Mouse (Mus musculus) kidney, postnatal 25 days (tissue): ENCODE data around the gene Rab1a.
"Not testable (repeated sequence)": the region's sequence is repeated elsewhere in the genome, so short reads cannot be mapped to it uniquely, and the experiment has no call there.

Experiments
- DNase-seq, 2 experiments: peaks; one replicate each; pipeline ENCODE4 v3.0.0; 2021; ENCODE audit warnings: mixed read lengths in 2 of 2

The Rab1a gene

DNA sequence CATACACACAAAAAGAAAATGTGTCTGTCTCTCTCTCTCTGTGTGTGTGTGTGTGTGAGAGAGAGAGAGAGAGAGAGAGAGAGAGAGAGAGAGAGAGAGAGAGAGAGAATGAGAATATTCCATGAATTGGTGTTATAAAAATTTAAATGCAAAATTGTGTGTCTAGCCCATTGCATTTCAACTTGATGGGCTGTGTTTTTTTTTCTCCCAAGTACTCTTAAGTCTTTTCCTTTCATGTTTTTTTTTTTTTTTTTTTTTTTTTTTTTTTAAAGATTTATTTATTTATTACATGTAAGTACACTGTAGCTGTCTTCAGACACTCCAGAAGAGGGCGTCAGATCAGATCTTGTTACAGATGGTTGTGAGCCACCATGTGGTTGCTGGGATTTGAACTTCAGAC, 20.4 kb downstream of the Rab1a start:
- not testable (repeated sequence) for DNase-seq

DNA sequence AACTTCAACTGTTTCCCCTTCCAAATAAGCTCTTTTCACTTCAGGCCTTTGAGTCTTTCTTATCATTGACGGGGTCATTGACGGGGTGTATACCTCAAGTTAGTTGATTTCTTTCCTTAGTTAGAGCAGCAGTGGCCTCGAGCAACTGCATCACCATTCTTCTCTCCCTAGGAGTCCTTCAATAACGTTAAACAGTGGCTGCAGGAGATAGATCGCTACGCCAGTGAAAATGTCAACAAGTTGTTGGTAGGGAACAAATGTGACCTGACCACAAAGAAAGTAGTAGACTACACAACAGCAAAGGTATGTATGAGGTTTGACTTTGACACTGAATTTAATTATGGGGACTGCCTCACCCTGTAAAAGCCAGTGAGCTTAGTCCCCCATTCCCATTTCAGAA, 23.0 kb downstream of the Rab1a start:
- DNase-seq: no peak

GRCm38 (mm10) chr11:20225938-20226337, 24.7 kb downstream of the Rab1a start:
- DNase-seq: peak in 1 of 2 experiments; percentile 26

- no peak for DNase-seq
Observed at GRCm38 (mm10) chr11:20228666-20229065, 27.4 kb downstream of the Rab1a start.

DNA sequence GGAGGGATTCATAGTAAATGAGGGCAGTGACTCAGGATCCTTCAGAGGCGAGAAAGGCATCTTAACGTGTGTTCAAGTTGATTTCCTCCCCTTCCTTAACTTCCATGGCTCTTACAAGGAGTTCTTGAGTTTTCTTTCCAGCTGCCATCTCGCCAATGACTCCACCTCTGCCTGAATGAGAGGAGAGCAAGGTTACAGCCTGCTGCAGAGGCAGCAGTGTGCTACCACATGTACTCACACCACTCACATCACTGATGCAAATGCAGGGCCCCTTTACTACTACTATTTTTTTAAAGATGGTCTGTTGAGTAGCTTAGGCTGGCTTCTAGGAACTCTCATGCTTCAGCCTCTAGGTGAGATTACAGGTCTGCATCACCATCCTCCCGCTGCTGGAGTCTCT, 28.1 kb downstream of the Rab1a start:
- no peak for DNase-seq

- DNase-seq: no peak
Observed at GRCm38 (mm10) chr11:20230286-20230685, 29.1 kb downstream of the Rab1a start.

DNA sequence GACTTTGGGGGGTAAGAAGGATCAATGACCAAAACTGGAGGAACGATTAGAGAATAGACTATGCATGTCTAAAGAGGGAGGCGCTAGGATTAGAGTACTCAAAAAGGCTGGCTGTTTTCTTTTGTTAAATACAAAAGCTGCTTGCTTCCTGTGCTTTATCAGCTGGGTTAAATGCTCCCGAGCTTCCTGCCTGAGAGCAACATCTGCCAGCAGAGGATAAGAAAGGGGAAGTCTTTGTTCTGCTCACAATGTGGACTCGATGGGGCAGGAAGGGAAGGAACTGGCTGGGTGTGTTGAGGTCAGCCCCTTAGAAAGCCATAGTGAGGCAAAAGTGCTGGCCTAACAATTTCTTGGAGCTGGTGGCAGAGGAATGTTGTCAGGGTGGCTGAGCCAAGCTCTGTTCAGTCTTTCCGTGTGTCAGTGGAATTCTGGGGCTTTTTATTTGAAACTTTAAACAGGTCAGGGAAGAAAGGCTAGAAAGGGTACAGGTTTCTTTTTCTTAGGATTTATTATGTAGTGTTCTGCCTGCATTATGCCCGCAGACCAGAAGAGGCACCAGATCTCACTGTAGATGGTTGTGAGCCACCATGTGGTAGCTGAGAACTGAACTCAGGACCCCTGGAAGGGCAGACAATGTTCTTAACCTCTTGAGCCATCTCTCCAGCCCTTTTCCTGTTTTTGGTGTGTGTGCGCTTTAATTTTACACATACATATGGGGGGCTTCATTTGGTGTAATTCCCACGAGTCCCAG, 30.1 kb downstream of the Rab1a start:
- DNase-seq: peak; percentile 54 to 85

DNA sequence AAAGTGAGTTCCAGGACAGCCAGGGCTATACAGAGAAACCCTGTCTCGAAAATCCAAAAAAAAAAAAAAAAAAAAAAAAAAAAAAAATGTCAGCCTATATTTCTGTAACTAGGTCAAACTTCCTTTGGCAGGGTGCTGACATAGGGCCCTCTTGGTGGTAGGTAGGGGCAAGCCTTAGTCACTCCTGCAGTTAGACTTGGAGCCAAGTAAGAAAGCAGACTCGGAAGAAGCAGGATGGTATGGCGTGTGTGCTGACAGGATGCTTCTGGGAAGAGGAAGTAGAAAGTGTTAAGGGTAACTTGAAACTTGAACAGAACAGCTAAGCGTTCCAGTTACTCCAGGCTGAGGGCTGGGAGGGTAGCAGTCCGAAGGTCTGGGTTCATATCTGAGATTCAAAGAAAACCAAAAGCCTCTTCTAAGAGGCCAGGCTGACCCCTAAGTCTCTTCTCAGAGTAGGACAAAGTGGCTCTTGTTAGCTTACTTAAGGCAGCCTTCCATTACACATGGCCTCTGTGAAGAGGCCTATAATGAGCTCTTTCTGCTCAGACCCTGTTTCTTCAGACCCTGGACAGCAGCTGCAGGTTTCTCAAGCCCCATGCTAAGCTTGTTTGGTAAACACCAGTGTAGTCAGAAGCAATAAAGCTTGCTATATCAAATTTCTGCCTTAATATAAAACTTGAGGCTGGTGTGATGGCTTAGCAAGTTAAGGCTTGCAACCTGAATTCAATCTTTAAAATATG, 31.0 kb downstream of the Rab1a start:
- DNase-seq: peak in 1 of 2 experiments; percentile 20

DNA sequence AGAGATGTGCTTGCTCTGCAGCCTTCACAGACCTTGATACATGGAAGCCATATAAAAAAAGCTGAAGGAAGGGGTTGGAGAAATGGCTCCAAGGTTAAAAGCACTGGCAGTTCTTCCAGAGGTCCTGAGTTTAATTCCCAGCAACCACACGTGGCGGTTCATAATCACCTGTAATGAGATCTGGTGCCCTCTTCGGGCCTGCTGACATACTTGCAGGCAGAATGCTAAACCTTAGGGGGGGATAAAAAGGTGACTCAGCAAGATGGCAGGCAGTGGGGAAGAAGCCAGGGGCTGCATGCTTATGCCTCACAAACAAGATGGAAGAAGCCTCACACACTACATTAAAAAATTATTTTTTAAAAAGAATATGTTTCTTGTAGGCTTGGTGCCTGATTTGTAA, 33.0 kb downstream of the Rab1a start:
- DNase-seq: peak in 1 of 2 experiments; percentile 33

DNA sequence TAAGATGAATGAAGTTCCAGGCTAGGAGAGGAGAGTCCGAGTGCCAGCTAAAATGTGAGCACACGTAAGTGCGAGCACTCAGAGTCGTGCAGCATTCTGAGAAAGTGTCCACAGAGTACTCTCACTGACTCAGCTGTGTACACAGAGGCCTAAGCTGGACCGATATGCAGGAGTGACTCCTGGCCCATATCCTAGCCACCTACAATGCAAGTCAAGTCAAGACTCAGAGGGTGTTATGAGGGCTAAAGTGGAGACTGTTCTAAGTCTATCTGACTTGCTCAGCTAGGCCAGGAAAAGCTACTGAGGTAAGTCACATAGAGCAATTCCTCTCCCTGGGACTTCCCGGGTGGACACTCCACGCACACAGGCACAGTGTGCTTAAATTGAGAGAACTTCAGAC, 35.8 kb downstream of the Rab1a start:
- no peak for DNase-seq

- DNase-seq: no peak
Observed at GRCm38 (mm10) chr11:20237976-20238375, 36.7 kb downstream of the Rab1a start.

DNA sequence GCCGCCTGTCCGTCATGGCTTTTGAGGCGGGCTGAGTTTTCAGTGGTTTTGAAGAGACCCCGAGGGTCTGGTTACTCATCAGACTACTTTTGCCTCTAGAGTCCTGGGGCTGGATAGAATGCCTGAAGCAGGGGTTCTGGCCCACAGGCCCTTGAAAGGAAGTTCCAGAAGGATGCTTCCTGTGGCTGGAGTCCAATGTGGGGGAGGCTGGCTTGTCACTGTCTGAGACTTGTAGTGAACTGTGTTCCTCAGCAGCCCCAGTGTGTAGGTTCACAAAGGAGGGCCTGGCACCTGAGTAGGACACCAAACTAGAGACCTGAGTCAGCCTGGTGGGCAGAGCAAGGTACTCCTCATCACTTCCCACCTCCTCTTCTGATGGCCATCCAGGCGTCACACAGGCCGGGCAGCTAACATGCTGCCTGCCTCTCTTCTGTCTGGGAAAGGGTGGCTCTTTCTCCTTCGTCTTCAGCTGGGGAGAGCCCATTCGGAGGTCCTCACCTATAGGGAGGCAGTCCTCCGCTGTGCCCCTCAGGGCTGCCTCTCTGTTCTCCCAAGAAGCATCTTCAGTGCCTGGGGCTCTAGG, 38.1 kb downstream of the Rab1a start:
- DNase-seq: peak in 1 of 2 experiments; percentile 44

DNA sequence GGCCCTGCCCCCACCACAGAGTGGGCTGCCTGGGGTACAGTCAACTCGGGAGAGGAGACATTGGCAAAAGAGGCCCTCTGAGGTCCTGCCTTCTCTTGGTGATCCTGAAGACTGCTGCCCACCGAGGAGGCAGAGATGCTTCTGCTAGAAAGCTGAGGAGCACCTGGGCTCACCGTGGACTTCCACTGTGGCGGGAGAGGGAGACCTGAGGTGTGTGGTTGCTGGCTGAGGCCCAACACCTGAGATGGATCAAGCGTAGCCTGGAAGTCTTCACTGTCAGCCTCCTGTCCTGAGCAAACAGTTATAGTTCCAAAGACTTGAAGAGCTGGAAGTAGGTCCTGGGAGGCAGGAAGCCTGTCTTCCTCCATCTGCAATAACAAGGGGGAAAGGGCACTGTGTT, 39.1 kb downstream of the Rab1a start:
- no peak for DNase-seq

GRCm38 (mm10) chr11:20241311-20241710, 40.1 kb downstream of the Rab1a start:
- DNase-seq: no peak

DNA sequence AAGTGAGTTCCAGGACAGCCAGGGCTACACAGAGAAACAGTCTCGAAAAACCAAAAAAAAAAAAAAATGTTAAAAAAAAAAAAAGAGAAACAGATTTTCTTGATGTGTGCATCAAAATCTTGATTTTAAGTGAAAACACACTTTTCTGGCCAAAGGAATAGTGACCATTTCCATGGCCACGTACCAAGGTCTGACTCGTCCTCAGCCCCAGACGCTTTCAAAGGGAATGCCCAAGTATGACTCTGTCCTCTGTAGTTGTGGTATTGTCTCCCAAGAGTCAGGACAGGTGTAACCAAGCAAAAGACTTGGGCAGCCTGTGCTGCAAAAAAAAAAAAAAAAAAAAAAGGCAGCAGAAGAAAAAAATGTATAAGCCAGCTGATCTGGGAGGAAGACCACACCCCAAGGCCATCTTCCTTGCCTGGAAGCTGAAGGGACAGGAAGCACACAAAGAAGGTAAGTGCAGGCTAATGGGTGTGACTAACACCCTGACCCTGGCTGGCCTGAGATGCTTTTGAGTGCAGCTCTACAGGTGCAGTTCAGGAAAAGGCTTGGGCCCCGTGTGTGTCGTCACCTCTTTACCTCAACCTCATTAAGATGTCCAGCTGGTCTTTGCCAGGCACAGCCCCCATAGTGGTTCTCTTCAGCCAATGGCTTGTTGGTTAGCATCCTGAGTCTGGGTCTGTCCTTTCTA, 41.3 kb downstream of the Rab1a start:
- DNase-seq: no peak

- peak; percentile 45 to 82 for DNase-seq
Observed at GRCm38 (mm10) chr11:20243214-20243913, 42.1 kb downstream of the Rab1a start.

- peak in 1 of 2 experiments; percentile 50 for DNase-seq
Observed at GRCm38 (mm10) chr11:20244336-20245290, 43.4 kb downstream of the Rab1a start.

- no peak for DNase-seq
Observed at GRCm38 (mm10) chr11:20245316-20245715, 44.1 kb downstream of the Rab1a start.

DNA sequence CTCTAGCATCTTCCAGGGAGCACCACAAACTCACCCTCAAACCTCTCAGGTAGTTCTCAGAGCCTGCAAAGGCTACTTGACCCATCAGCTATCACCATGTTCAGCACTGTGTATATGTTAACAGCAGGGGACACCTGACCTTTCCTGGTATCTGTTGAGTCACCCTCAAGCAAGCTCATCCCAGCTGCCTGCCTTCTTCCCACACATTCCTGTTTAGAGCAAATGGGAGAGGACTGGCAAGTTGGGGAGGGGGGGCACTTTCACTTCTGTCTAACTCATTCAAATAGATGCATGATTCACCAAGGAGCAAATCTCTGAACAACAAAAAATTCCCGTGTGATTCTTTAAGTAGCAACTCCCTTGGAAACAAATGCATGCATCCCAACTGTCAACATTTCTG, 45.4 kb downstream of the Rab1a start:
- DNase-seq: no peak

DNA sequence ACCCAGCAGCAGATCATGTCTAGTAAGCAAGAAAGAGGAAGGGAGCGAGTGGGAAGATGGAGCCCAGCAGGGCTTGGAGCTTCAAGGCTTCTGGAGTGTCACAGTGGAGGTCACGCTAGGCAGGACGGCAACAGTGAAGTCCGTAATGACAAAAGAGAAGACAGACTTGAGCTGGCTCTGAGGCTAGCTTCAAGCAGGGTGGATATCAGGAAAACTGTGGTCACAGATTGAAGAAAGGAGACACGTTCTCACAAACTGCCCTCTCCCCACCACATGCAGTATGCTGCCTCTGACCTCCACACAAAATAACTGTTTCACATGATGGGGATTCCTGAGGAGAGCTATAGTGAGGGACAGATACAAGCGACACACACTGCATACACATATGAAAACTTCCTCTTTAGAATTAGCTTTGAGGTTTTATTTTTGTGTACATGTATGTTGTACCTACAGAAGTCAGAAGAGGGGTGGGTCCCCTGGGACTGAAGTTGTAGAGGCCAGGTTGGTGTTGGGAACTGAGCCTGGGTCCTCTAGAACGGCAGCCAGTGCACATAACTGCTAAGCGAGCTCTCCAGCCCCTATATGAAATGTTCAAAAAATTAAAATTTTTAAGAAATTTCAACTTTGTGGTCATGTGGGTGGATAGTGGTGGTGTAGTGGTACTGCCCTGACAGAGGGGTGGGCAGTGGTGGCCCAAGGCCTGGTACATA, 46.1 kb downstream of the Rab1a start:
- DNase-seq: no peak

- DNase-seq: no peak
Observed at GRCm38 (mm10) chr11:20248277-20248676, 47.0 kb downstream of the Rab1a start.
